Mouse (Mus musculus) kidney, postnatal 4 days (tissue): ENCODE data around the gene Grsf1.
A peak's percentile ranks its signal among the peaks of the same experiment; 100 is the strongest.

Experiments used
- DNase-seq, 2 experiments: peaks; one replicate each; pipeline ENCODE4 v3.0.0; 2021; ENCODE audit warnings: mixed read lengths in 2 of 2

Gene Grsf1

GRCm38 (mm10) chr5:88675443-88676387, at the start of gene Grsf1:
Gene Grsf1 (minus strand): TSS chr5:88676171.
- DNase-seq = peak; percentile 95 to 97

GRCm38 (mm10) chr5:88724030-88724429, 48.1 kb upstream of the Grsf1 start:
- DNase-seq = no peak

GRCm38 (mm10) chr5:88722213-88722600, 46.2 kb upstream of the Grsf1 start:
- peak; percentile 13 to 39 for DNase-seq

GRCm38 (mm10) chr5:88721565-88722212, 45.7 kb upstream of the Grsf1 start:
- peak; percentile 44 to 59 for DNase-seq

- no peak for DNase-seq
Observed at GRCm38 (mm10) chr5:88721003-88721475, 45.1 kb upstream of the Grsf1 start.

- DNase-seq = peak; percentile 99
Observed at GRCm38 (mm10) chr5:88720116-88721002, 44.4 kb upstream of the Grsf1 start, which contains the start of gene Mob1b. Gene Mob1b (plus strand): TSS chr5:88720855.

- DNase-seq = no peak
Observed at GRCm38 (mm10) chr5:88716983-88717382, 41.0 kb upstream of the Grsf1 start.

GRCm38 (mm10) chr5:88712328-88712727, 36.4 kb upstream of the Grsf1 start:
- DNase-seq = no peak

- DNase-seq = no peak
Observed at GRCm38 (mm10) chr5:88711618-88712224, 35.8 kb upstream of the Grsf1 start.

- no peak for DNase-seq
Observed at GRCm38 (mm10) chr5:88711128-88711527, 35.2 kb upstream of the Grsf1 start.

- no peak for DNase-seq
Observed at GRCm38 (mm10) chr5:88703551-88703950, 27.6 kb upstream of the Grsf1 start.

- peak in 1 of 2 experiments; percentile 26 for DNase-seq
Observed at GRCm38 (mm10) chr5:88702041-88702440, 26.1 kb upstream of the Grsf1 start.

- DNase-seq = no peak
Observed at GRCm38 (mm10) chr5:88699251-88699913, 23.4 kb upstream of the Grsf1 start.

GRCm38 (mm10) chr5:88697291-88697690, 21.3 kb upstream of the Grsf1 start:
- no peak for DNase-seq

- DNase-seq = no peak
Observed at GRCm38 (mm10) chr5:88693057-88693456, 17.1 kb upstream of the Grsf1 start.

GRCm38 (mm10) chr5:88692586-88692985, 16.6 kb upstream of the Grsf1 start:
- DNase-seq = no peak

- DNase-seq = no peak
Observed at GRCm38 (mm10) chr5:88691506-88692095, 15.6 kb upstream of the Grsf1 start.

GRCm38 (mm10) chr5:88690681-88691505, 14.9 kb upstream of the Grsf1 start:
- no peak for DNase-seq

- peak in 1 of 2 experiments; percentile 2 for DNase-seq
Observed at GRCm38 (mm10) chr5:88689279-88689938, 13.4 kb upstream of the Grsf1 start.
